Mouse (Mus musculus): ENCODE data around the gene Trim41. TPM values are rescaled to one million over a fixed set of nuclear protein-coding genes. Genes with fewer than 3 reads are reported as not detected.

Trim41 gene
- total RNA-seq (2017): 50.2 and 70.9 TPM in 2 replicates

DNA sequence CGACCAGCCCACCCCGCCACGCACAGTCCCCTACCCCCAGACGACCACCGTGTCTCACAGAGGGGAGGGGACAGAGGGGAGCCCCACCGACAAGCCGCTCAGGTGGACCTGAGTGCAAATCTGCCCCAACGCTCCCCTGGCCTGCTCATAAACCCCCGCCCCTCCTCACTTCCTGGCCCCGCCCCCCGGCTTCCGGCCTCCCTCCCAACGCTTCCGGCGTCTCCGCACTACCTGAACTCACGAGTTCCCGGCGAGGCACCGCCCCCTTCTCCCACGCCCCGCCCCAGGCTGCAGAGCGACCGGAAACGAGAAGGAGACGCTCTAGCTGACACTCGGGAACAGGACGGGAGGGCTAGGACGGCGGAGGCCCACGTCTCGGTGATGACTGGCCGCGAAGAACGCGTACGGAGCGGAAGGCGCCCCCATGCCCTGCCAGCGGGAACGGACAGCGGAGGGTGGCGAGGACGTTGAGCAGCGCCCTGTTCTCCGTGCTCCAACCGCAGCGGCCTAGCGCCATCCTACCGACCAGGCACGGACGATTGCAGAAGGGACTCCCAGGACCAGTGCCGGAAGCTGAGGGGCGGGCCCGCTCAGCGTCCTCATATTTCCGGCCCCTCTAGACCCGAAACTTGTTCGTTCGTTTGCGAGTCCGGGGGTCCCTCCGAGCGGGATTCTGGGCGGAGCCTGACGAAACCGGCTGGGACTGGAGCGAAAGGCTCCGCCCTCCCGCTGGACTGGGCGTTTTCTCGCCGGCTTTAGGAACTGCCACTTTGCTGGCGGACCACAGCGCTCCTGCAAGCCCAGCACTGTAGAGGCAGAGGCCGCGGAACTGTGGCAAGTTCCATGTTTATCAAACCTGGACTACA, at the start of gene Trim41:
Gene Trim41 (minus strand): TSS at position 554 of the 866 bp plus-strand sequence.
- peak; percentile 83 for ATAC-seq (replicated peaks; ENCODE audit: low read depth, poor library complexity, severe bottlenecking)

DNA sequence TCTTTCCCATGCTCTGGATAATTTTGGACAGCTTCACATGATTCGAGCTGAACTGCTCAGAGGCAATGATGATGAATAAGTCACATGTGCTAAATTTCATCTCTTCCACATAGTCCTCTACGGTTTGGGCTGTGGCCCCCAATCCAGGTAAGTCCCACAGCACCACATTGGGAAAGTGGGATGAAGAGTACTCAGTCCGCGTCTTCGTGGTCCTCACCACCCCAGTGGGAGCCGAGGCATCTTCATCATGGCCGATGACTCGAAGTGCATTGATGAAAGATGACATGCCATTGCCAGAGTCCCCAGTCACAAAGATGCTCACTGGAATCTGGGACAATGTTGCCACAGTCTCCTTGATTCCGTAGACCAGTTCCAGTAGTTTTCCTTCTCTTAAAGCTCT, 49.3 kb upstream of the Trim41 start:
- ATAC-seq (replicated peaks; ENCODE audit: low read depth, poor library complexity, severe bottlenecking): no peak

DNA sequence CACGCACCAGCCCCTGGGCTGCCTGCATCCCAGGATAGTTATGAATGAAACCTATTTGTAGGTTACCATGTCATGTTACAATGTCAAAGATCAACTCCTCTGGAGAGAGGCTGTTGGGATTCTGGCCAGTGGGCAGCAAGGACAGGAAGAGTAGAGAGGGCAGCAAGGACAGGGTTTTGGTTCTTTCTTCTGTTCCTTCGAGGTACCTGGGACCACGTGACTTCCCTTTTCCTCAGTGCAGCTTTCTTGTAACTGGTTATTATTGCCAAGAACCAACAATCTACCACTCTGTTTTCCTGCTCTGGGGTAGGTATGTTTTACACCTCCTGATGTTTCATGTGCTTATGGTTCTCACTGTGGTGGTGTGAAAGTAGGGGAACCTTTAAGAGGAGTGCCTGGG, 46.7 kb upstream of the Trim41 start:
- ATAC-seq (replicated peaks; ENCODE audit: low read depth, poor library complexity, severe bottlenecking): no peak

DNA sequence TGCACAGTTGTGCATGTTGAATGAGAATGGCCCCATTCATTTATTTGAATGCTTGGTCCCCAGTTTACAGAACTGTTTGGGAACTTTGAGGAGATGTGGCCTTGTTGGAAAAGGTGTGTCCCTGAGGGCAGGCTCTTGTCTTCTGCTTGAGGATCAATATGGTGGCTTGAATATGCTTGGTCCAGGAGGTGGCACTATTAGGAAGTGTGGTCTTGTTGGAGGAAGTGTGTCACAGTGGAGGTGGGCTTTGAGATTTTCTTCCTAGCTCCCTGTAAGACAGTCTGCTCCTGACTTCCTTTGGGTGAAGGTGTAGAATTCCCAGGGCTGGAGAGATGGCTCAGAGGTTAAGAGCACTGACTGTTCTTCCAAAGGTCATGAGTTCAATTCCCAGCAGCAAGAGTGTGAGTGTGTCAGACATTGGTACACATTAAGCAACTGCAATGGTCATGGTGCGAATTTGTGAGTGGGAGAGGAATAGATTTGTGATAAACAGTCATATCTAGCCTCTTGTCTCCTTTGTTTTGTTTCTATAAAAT, 45.7 kb upstream of the Trim41 start:
- ATAC-seq (replicated peaks; ENCODE audit: low read depth, poor library complexity, severe bottlenecking): no peak

DNA sequence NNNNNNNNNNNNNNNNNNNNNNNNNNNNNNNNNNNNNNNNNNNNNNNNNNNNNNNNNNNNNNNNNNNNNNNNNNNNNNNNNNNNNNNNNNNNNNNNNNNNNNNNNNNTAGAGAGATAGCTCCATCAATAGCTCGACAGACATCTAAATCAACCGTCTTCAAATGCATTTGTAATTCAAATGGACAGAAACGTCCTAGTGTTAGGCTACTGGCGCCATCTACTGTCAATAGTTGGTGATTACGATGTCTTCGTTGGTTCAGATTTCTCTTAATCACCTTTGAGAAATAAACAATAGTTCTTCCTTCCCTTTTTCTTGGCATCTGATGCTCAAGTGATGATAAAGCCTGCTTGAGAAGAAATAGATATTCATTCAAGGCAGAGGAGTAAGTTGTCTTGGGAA, 41.9 kb upstream of the Trim41 start:
- ATAC-seq (replicated peaks; ENCODE audit: low read depth, poor library complexity, severe bottlenecking): peak; percentile 28; the same call in 1 of the 2 replicates

DNA sequence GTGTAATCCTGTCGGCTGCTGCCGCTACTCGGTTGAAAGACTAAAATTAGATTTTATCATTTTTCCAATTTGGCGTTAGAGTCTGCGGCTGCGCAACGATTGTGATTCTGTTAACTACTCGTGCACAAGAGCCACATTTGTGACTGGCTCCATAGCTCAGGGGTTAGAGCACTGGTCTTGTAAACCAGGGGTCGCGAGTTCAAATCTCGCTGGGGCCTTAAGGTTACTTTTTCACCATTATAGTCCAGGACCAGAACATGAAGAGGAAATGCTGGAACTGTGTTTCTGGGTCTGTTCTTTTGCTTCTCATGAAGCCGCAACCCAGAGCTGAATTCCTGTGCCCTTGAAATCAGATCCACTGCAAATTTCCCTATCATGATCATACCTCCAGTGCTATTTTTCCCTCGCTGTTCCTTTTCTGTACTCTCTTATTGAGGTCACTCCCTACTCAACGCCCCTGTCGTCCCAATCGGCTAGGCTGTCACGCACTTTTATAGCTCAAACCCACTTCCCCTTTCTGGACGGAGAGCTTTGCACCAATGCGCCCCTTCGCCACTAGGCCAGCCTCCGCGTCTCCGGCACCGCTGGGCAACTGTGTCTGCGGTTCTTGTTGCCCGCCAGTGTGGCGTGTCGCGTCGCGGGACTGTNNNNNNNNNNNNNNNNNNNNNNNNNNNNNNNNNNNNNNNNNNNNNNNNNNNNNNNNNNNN, 36.5 kb upstream of the Trim41 start:
- ATAC-seq (replicated peaks; ENCODE audit: low read depth, poor library complexity, severe bottlenecking): peak; percentile 61

DNA sequence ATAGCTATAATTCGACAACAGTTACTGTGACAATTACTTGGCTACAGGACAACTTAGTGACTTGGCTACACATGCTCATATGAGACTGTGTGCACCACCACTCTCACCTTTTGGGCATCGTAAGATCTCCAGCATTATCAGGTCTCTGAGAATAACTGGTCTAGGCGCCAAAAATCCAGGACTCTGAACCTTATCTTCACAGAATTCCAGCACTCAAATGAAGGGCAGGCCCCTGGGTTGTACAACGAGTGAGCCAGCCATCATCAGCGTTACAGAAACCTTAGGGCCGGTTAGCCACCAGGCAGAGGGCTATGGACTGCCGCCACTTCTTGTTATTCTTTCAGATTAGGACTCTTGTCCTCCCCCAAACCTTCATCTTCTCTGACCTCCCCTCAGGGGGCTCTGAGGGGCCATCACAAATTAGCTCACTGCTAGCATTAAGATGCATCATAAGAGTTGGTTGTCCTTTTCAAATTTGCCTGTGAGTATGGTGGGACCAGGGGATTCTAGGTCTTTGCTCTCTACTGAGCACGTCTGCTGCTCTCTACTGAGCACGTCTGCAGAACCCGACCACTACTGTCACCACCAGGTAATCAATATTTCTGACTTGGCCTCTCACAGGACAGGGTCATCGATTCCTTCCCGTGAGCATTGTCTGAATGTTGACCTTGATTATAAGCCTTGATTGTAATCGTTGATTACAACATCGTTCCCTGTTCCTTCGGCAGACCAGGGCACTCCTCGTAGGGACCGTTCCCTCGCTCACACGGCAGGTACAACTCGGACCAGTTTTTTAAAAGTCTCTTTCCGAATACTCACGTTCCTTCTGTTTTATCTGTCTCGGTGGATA, 35.7 kb upstream of the Trim41 start:
- 0 out of 2 replicates have a peak, but pooled peaks have one; percentile 1 for ATAC-seq (replicated peaks; ENCODE audit: low read depth, poor library complexity, severe bottlenecking)

DNA sequence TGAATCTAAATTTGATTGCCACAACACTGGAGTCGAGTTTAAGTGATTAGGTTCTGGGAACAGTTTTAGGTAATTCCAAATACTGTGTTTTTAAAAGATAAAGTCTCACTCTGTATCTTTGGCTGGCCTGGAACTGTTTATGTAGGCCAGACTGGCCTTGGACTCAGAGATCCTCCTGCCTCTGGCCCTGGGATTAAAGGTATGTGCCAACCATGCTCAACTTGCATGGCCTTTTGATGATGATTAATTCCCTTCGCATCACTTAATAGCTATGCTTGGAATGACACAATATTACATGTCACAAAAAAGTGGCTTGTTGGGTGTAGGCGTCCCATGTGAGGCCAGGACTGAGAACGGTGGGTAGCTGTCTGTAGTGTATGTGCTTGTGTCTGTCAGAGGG, 35.0 kb upstream of the Trim41 start:
- no peak for ATAC-seq (replicated peaks; ENCODE audit: low read depth, poor library complexity, severe bottlenecking)

DNA sequence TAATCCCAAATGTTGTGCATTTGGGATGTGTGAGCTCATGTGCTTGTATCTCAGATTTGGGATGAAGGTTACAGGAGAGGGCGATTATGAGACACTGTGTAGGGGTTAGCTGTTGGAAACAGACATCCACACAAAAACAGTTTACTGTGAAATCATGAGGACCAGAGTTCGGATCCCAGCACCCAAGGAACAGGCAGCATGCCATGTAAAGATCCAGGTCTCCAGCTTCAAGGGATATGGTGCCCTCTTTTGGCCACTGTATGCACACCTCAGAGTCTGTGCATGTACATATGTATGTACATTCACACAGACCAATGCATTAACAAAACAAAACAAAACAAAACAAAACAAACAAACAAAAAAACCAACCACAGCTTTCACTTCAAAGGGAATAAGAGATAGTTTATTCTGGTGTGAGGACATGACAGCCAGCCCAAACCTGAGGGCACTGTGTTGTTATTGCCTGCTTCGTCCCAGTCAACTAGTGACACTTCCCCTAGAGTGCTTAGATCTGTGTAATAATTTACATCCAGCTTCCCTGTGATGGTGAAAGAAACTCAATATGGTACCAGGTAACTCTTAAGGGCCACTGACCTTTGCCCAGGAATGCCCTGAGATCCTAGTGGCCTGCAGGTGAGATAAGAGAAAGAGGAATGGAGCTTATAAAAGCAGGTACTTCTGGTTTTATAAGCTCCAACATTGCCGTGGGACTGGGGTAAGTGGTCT, 34.3 kb upstream of the Trim41 start:
- no peak for ATAC-seq (replicated peaks; ENCODE audit: low read depth, poor library complexity, severe bottlenecking)

DNA sequence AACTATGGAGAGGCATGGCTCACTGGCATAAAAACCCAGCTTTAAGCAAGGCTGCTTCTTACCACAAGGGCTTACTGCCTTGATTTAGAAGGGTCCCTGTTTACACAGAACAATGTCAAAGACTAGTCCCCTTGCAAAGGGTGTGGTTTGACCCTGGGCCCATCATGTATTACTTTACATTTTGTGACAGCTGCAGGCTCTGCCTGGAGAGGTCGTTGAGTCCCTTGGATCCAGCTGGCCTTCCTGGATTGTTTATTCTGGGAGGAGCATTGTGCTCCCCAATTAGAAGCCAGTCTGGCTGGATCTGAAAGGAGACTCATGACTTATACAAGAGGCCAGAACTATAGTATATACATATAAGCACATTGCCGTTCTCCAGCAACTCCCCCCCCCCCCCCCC, 33.1 kb upstream of the Trim41 start:
- ATAC-seq (replicated peaks; ENCODE audit: low read depth, poor library complexity, severe bottlenecking): no peak

DNA sequence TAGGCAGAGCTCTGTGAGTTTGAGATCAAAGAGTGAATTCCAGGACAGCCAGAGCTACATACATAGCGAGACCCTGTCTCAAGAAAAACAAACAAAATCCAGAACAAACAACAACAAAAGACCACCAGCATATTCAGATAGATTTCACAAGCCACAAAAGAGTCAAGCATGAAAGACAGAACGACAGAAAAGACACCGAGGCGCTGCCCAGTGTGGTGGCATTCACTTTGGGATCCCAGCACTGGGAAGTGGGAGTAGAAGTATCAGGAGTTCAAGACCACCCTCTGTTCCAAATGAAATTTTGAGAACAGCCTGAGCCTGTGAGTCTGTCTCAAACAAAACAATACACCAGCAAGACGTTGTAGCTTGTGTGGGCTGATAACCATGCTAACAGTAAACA, 29.7 kb upstream of the Trim41 start:
- no peak for ATAC-seq (replicated peaks; ENCODE audit: low read depth, poor library complexity, severe bottlenecking)

DNA sequence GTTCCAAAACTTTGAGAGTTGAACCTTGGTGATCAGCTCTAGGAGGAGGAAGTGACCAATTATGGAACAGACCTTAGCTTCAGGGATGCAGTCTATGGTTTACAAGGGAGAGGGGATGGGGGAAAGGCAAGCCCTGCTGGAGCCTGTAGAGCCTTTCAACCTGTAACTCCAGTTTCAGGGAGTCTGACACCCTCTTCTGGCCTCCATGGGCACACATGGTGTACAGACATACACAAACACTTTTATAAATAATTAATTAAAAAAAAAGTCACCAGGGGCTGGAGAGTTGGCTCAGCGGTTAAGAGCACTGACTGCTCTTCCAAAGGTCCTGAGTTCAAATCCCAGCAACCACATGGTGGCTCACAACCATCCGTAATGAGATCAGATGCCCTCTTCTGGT, 29.2 kb upstream of the Trim41 start:
- peak; percentile 38; the same call in 1 of the 2 replicates for ATAC-seq (replicated peaks; ENCODE audit: low read depth, poor library complexity, severe bottlenecking)

DNA sequence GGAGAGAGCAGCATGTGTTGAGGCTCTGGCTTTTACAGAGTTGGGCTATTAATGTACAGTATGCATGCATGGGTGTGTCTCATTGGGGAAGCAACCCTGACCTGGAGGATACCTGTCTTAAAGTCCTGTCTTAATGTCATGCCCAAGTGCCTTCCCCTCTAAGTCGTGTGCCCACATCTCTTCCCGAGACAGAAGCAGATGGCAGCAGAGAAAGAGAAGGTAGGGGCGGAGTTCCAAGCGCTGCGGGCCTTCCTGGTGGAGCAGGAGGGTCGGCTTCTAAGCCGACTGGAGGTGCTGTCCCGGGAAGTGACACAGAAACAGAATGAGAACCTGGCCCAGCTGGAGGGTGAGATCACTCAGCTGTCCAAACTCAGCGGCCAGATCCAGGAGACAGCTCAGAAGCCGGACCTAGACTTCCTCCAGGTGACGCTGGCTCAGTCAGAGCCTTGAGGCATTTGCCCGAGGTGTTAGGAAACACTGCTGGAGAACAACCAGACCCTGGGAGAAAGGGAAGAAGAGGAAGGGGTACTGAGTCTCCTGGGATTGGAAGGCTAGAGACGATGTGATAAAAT, 28.2 kb upstream of the Trim41 start:
- no peak for ATAC-seq (replicated peaks; ENCODE audit: low read depth, poor library complexity, severe bottlenecking)

DNA sequence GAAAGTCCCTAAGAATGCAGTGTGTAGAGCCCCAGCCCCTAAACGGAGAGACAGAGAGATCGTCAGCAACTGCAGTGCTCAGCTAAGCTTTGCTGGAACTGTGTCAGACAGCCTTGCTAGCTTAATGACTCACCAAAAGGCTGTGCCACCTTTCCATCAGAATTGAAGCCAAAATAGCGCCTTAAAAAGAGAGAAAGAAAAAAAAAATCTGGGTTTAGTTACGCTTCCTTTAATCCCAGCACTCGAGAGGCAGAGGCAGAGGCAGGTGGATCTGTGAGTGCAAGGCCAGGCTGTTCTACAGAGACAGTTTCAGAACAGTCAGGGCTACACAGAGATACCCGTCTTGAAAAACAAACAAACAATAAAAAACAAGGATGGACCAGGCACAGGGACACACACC, 27.2 kb upstream of the Trim41 start:
- no peak for ATAC-seq (replicated peaks; ENCODE audit: low read depth, poor library complexity, severe bottlenecking)

DNA sequence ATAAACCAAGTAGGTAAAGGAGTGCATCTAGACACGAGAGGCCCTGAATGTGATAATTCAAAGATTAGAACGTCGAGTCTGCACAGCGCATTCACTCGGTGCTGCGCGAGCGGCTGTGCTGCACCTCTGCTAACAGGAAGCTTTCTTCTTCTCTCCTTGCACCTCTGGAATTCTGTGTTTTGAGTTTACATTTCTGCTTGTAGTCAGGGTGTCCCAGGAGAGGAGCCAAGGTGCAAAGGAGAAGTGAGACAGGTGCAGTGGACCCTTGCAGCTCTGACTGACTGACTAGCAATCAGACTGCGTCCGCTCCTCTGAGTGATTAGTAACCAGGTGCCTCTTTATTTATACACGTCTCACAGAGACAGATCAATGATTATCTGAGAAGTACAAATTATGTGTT, 26.0 kb upstream of the Trim41 start:
- no peak for ATAC-seq (replicated peaks; ENCODE audit: low read depth, poor library complexity, severe bottlenecking)

DNA sequence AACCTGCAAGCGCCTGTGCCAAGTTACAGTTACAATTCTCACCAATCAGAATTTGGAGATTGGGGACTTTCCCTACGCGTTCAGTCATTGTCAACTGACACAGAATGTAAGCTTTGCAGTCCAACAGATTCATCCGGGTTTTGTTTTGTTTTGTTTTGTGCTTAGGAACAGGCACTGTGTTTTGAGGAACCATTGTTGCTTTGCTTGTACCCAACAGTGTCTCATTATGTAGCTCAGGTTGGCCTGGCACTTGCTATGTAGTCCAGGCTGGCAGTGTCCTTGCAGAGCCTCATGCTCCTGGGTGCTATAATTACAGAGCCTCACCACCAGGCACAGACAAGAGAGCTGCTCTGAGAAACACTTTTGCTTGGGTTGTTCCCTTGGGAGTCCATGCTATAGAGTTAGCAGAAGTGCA, 25.2 kb upstream of the Trim41 start:
- ATAC-seq (replicated peaks; ENCODE audit: low read depth, poor library complexity, severe bottlenecking): no peak

DNA sequence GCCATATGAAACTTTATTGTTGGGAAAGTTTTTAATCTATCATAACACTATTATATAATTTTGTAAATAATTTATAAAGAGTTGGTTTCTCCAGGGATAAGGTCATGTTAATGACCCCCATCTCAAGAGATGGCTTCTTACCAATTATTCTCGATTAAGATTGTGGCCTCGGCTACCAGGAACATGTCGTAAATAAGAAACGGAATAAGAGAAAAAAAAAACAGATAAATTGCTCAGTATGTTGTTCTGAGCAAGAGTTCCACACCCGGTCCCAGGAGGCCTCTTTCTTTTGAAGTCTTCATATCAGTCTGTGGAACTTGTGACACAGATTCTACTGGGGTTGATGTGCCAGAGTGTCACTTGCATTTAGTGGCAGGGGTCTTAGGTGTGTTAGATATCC, 24.1 kb upstream of the Trim41 start:
- no peak for ATAC-seq (replicated peaks; ENCODE audit: low read depth, poor library complexity, severe bottlenecking)

DNA sequence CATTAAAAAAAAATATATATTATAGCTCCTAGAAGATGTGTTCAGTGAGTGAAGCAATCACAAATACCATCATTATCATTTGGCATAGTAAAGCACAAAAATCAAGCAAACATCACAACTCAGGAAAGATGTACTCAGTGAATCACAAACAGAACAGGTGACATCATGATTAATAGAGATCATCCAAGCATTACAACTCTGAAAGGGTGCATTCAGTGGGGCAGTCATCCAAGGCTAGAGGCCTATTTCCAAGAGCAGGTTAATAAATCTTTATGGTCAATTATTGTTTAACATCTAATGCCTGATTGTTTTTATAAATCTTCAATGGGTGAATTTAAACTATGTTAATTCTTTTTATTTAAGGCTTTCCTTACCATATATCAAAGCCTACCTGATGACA, 23.7 kb upstream of the Trim41 start:
- no peak for ATAC-seq (replicated peaks; ENCODE audit: low read depth, poor library complexity, severe bottlenecking)
